In the genomic region with DNA sequence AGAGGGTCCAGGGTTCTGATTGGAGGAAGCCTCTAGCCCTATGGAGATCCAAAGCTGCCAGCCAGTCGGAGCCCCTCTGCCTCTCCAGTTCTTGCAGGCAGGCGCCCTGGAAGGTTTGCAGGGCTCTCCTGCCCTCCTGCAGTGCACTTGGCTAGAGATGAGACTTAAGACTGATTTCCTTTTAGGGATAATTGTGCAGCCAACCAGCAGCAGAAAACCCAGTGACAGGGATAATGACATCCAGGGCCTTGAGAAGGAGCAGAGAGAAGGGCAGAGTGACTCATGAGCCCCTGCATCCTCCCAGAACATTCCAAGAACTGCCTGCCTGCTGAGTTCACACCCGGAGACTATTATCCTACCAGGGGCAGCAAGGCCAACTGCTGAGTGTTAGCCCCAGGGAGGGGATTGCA, we compare ENCODE assay signal across 10 mouse cellular contexts. TPM values are rescaled to one million over a fixed set of nuclear protein-coding genes. Genes with fewer than 3 reads are reported as not detected.
DNase-seq lines count a peak whose midpoint lies in the region; ATAC-seq and TF ChIP-seq lines count a peak whose summit lies in the region.
"Had no signal": no experiment of that assay in that cellular context is flagged by ENCODE, and none has a peak within 500 bp of the region (broad histone marks: within the 10 kb centered on the region; RNA-seq: fewer than 3 reads in every experiment).

No protein-coding gene starts in this region.

- ATAC-seq in limb, embryonic 14.5 days (ENCODE audit: low FRiP score, low read depth) = no peak

- no peak for DNase-seq in heart, embryonic 10.5 days (ENCODE audit: low spot score)
- DNase-seq in heart, adult 9 months (ENCODE audit: low spot score in 2 of 2) = no peak
- DNase-seq in 3T3-L1 (ENCODE audit: low read depth, low spot score) = peak; percentile 87
- DNase-seq in brain, embryonic 14.5 days (ENCODE audit: low read depth) = peak; percentile 52
- no peak for DNase-seq in limb, embryonic 14.5 days (ENCODE audit: low spot score)
- no peak for DNase-seq in right cerebral cortex, postnatal 10 days (ENCODE audit: low spot score in 2 of 2)
- DNase-seq in ovary, postnatal 10 days (ENCODE audit: low spot score) = no peak
- no peak for DNase-seq in cerebellum, adult 11 months

- no peak overlapping the region for H3K4me3 ChIP-seq in heart, embryonic 10.5 days
- no peak overlapping the region for H3K4me3 ChIP-seq in limb, embryonic 14.5 days (replicated peaks; ENCODE audit: low read length)

- no peaks in the 10 kb centered on the region for H3K36me3 ChIP-seq in heart, embryonic 10.5 days
- no peaks in the 10 kb centered on the region for H3K36me3 ChIP-seq in limb, embryonic 14.5 days (ENCODE audit: control insufficient read depth, insufficient read depth, low read length)
- H3K36me3 ChIP-seq: G1E had no signal

- no peak for TF ChIP-seq POLR2A in brain, embryonic 14.5 days (IDR thresholded peaks at IDR 0.05; ENCODE audit: borderline replicate concordance, extremely low read depth, insufficient read depth, insufficient read length, poor library complexity, severe bottlenecking)
- TF ChIP-seq POLR2A in limb, embryonic 14.5 days (IDR thresholded peaks at IDR 0.05; ENCODE audit: borderline replicate concordance, extremely low read depth, insufficient read depth, insufficient read length) = no peak

- peaks cover 57% of the 10 kb centered on the region for H3K4me1 ChIP-seq in heart, embryonic 10.5 days
- H3K4me1 ChIP-seq in limb, embryonic 14.5 days (ENCODE audit: control insufficient read depth, insufficient read depth, low read length) = peaks cover 34% of the 10 kb centered on the region

- 2% methylated on average over 3 of the region's 3 CpGs for WGBS in heart, embryonic 10.5 days
- 16% methylated on average over 3 of the region's 3 CpGs for WGBS in limb, embryonic 14.5 days

- H3K9ac ChIP-seq in limb, embryonic 14.5 days (ENCODE audit: low read depth, low read length, severe bottlenecking) = no peak overlapping the region
- H3K9ac ChIP-seq: liver, embryonic 14.5 days had no signal

- no peaks in the 10 kb centered on the region for H3K27me3 ChIP-seq in heart, embryonic 10.5 days (ENCODE audit: insufficient read depth, poor library complexity, severe bottlenecking)
- no peaks in the 10 kb centered on the region for H3K27me3 ChIP-seq in limb, embryonic 14.5 days (ENCODE audit: control insufficient read depth, insufficient read depth, low read length)

- peak overlapping the region; percentile 84 for H3K27ac ChIP-seq in heart, embryonic 10.5 days
- H3K27ac ChIP-seq in limb, embryonic 14.5 days (replicated peaks; ENCODE audit: low read depth, low read length) = peak overlapping the region; percentile 43; the same call in 1 of the 2 replicates
- H3K27ac ChIP-seq: liver, embryonic 14.5 days had no signal

- TF ChIP-seq CTCF in brain, embryonic 14.5 days (IDR thresholded peaks at IDR 0.05; ENCODE audit: borderline replicate concordance, extremely low read depth, insufficient read depth, insufficient read length) = no peak

- no peak overlapping the region for H3K4me2 ChIP-seq in limb, embryonic 14.5 days (replicated peaks; ENCODE audit: low read depth, low read length, severe bottlenecking)

- H3K9me3 ChIP-seq in heart, embryonic 10.5 days = no peaks in the 10 kb centered on the region
- no peaks in the 10 kb centered on the region for H3K9me3 ChIP-seq in limb, embryonic 14.5 days (ENCODE audit: control insufficient read depth, low read length)

RNA-seq across cellular contexts. Expression of gene Parva, which starts 26.5 kb away (rescaled TPM):
- polyA plus RNA-seq in heart, embryonic 10.5 days (2016; fragmentation: Nextera tagmentation; extraction: Ambion mirVana) = 82.5 and 94.9 TPM in 2 replicates
- polyA plus RNA-seq in brain, embryonic 14.5 days (2012; rRNA removed) = 19.8 and 33.6 TPM in 2 replicates
- polyA plus RNA-seq in limb, embryonic 14.5 days (2012; rRNA removed) = 82.2 and 82.3 TPM in 2 replicates
- polyA plus RNA-seq in limb, embryonic 14.5 days (2014; fragmentation: Nextera tagmentation; extraction: Ambion mirVana) = 88.8 and 96.9 TPM in 2 replicates
- polyA plus RNA-seq: G1E had no signal

Comparison
In these comparisons a context has a peak if more than half of its experiments do, and no peak if none do; other contexts are left out.
1. DNase-seq: peak in 3T3-L1 (single experiment) and brain, embryonic 14.5 days (single experiment); none in heart, embryonic 10.5 days (single experiment), heart, adult 9 months (0 of 2), limb, embryonic 14.5 days (single experiment), right cerebral cortex, postnatal 10 days (0 of 2), ovary, postnatal 10 days (single experiment) and cerebellum, adult 11 months (single experiment).